Mouse (Mus musculus) layer of hippocampus, adult 9-10 months (tissue): ENCODE results near the gene Tuba1b.

Experiments
- DNase-seq: peaks from one replicate; pipeline ENCODE4 v3.0.0; 2022; ENCODE audit warnings: low spot score

Tuba1b gene

DNA sequence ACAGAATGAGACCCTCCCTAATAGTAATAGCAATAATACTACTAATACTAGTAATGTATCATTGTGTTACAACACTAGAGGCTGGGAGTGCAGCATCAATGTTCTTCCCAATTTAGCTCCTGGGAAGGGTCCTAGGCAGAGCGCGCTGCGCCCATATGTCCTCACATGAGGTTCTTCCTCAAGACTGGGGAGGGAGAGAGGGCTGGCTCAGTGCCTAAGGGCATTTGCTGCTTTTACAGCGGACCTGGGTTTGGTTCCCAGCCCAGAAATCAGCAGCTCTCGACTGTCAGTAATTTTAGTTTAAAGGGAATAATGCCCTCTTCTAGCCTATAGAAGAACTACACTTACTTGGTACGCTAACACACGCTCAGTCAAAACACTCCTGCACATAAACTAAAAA lies 46.8 kb downstream of the Tuba1b start:
- no peak for DNase-seq

DNA sequence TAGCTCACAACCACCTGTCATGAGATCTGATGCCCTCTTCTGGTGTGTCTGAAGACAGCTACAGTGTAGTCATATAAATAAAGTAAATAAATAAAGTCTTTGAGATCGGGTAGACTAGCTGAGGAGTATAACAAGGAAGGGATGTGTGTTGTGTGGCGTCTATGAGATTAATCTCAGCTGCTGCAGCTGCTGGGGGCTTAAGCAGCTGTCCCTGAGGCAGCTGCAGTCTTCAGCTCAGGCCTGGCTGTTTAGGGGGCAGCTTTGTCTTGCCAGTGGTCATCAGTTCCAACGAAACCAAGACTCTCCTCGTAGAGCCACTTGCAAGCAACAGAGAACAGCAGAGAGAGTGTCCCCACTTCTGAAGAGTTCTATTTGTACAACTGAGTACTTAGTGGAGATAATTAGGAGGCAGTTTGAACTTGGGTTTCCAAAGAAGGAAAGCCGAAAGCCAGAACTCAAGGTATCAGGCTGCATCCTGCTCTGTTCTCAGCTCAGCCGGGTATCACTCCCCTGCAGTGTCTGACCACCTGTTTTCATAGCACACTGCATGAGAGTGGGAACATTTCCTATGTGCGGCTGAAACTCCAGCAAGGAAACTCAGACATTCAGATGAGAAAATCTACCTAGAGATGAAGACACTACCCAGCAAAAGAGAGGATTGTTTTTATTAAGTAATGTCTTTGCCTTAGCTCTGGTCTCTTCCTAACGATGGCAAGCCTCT lies 47.5 kb downstream of the Tuba1b start:
- DNase-seq: no peak

DNA sequence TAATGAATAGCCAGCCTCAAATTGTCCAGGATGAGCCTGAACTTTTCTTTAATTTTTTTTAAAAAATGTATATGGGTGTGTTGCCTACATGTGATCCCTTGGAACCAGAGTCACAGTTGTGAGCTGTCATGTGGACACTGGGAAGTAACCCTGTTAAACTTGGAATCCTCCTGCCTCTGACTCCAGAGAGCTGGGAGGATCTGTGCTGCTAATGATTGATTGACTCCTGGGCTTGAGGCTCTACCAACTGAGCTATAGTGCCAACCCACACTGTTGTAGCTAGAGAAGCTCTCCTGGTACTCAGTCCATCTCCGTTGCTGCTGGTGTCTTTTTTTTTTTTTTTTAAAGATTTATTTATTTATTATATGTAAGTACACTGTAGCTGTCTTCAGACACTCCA lies 50.3 kb downstream of the Tuba1b start:
- no peak for DNase-seq

DNA sequence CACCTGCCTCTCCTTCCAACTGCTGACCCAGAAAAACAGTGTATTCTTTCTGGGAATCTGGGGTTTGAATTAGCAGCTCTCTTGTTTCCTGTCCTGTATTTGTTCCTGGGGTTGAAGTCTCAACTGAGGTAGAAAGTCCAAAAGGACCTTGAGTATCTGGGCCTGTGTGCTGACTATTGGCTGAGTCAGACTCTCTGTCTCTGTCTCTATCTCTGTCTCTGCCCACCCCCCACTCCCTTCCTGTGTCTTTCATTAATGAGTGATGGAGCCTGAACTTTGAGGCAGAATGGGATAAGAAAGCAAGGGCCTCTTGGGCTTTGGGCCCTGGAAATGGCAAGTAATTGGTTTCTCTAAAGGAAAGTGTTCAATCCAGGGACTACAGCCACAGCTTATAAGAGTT lies 50.7 kb downstream of the Tuba1b start:
- no peak for DNase-seq

DNA sequence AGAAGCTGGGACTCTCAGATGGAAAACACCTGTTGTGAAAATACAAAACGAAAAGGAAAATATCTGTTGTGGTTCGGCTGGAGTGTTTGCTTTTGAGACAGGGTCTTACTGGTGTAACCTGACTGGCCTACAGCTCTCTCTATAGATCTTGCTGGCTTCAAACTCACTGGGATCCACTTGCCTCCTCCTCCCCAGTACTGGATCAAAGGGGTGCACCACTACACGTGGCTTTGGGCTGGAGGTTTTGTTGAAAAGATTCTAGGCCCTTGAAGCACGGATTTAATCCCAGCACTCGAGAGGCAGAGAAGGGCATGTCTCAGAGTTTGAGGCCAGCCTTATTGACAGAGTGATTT lies 52.7 kb downstream of the Tuba1b start:
- no peak for DNase-seq
